Mouse (Mus musculus) kidney, postnatal 10 days (tissue): Measurements from ENCODE around the gene Sesn1.
"Not testable (repeated sequence)": the region's sequence is repeated elsewhere in the genome, so short reads cannot be mapped to it uniquely, and the experiment has no call there.

Experiments used
- DNase-seq: peaks from one replicate; pipeline ENCODE4 v3.0.0; 2021; ENCODE audit warnings: mixed read lengths

Gene Sesn1

GRCm38 (mm10) chr10:41822573-41823281 is 13.0 kb downstream of the Sesn1 start:
- no peak for DNase-seq

GRCm38 (mm10) chr10:41823282-41823675 is 13.5 kb downstream of the Sesn1 start:
- not testable (repeated sequence) for DNase-seq

GRCm38 (mm10) chr10:41823916-41824315 is 14.2 kb downstream of the Sesn1 start:
- DNase-seq: no peak

DNA sequence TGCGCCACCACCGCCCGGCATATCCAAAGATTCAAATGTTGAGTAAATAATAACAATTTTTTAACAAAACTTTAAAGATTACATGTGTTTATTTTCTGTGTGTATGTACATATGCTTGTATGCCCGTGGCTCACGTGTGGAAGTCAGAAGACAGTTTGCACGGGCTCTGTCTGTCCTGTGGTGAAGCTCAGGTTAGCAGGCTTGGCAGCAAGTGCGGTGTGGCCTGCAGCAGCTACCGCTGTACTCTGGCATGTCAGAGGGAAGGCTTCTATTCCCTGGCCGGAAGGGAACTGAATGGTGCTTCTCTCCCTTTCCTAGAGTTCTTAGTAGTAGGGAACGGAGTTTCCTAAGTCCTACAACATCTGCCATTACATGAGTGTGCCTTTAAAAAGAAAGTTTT is 15.3 kb downstream of the Sesn1 start:
- no peak for DNase-seq

- DNase-seq: no peak
These were observed 16.3 kb downstream of the Sesn1 start for GRCm38 (mm10) chr10:41825996-41826395.

GRCm38 (mm10) chr10:41826526-41827116 is 16.9 kb downstream of the Sesn1 start:
- no peak for DNase-seq

- DNase-seq: no peak
These were observed 18.0 kb downstream of the Sesn1 start for GRCm38 (mm10) chr10:41827784-41828183.

- no peak for DNase-seq
These were observed 19.5 kb downstream of the Sesn1 start for GRCm38 (mm10) chr10:41829191-41829590.

- DNase-seq: no peak
These were observed 20.2 kb downstream of the Sesn1 start for GRCm38 (mm10) chr10:41829980-41830379.

DNA sequence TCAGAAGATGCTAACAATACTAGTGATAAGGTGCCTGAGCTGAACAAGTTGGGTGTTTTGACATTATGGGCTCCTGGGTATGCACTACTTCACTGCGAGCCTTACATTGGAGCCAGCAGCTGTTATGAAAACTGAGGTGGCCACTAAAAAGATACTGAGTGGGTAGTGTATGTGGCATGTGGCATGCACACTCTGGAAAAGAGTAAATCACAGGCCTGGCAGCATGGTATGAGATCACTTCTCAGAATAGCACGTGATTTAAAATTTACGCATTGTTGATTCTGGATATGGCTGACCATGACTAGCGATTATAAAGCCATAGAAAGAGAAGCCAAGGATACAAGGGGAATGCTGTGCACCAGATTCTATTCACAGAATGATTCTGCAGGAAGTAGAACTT is 20.7 kb downstream of the Sesn1 start:
- no peak for DNase-seq

DNA sequence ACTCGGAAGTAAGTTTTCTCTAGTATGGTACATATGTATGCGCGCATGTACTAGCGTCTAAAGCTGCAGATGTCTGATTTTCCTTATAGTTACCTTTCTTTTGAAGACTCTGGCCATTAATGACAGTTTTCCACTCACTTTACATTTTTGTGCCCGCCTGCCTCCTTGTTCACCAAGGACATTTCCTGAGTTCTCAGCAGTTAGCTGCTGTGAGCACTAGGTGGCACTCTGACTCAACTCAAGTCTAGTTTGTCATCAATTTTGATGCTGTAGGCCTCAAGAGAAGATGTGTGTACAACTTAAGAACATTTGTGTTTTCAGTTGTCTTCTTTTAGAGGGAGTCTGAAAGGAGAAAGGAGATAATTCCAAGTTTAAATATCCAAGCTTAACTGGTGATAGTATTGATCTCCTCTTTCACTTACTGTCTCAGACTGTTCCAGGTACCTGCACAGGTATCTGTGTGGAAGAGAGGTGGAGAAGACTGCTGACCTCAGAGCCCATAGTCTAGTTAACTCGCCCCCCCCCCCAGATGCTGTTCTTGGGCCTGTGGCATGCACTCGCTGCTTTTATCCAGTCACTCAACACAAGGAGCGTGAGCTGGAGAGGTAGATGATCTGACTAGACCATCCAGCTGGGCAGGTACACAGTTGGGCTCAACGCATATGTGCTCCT is 21.3 kb downstream of the Sesn1 start:
- DNase-seq: peak; percentile 80

DNA sequence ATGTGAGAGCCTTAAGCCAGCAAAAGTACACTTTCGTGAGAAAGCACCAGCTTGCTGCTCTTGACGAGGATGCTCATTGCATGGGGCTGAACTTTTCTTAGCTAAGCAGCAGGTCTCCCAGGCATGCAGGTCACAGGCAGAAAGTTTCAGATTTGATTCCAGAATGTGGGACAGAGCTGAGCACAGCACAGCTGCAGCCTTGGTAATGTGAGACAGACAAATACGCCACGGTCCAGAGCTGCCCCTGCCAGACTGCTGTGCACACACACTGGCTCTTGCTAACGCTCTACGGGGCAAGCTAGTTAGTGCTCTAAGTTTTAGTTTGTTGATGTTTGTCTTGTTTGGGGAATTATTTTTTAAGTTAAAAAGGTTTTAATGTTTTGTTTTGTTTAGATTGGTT is 22.5 kb downstream of the Sesn1 start:
- no peak for DNase-seq

DNA sequence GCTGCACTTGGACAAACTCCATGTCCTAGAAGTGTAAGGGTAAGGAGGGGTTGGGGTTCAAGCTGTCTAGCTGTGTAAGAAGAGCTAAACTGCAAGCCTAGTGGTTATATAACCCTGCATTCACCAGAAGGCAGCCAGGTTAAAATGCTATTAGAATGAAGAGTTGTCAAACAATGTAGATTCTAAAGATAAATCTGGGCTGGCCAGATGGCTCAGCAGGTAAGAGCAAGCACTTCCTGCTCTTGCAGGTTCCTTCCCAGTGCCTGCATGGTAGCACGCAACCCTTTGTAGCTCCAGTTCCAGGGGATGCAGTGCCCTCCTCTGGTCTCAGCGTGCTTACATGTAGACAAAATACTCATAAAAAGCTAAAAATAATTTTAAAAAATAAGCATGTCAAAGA is 24.4 kb downstream of the Sesn1 start:
- DNase-seq: no peak

DNA sequence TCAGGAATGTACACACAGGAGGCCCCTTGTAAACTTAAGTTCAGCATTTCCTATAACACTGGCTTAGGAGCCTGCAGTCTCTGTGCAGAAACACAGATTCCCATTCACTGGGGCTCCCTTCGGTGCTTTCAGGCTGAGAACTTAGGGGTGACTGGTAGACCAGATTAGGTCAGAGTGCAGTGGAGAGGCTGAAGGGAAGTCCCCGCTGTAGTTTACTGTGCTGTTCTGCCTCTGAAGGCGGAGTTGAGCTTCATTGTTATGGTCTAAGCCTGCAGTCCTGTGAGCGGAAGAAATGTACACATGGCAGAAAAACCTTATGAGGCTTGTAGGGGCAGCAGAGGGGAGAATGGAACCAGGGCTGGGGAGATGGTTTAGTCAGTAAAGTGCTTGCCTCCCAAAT is 29.2 kb downstream of the Sesn1 start:
- no peak for DNase-seq

GRCm38 (mm10) chr10:41847737-41848136 is 38.0 kb downstream of the Sesn1 start:
- DNase-seq: no peak

DNA sequence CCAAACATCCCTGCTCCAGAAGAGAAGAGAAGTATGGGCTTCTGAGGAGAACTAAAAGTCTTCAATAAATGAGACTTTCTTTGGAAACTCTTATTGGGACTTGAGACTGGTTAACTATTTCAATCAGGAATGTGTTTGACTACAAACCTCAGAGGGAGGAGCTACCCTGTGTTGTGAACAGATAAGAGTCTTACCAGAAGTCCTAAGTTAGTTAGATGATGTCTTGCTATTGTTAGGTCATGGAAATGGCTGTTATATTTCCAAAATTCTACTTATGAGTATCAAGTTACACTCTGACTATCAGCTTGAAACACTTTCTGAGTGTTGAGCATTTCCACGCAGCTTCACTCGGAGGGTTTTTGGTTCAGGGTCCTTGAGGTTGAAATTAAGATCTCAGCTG is 39.0 kb downstream of the Sesn1 start:
- no peak for DNase-seq

GRCm38 (mm10) chr10:41859820-41860219 is 50.1 kb downstream of the Sesn1 start:
- no peak for DNase-seq

DNA sequence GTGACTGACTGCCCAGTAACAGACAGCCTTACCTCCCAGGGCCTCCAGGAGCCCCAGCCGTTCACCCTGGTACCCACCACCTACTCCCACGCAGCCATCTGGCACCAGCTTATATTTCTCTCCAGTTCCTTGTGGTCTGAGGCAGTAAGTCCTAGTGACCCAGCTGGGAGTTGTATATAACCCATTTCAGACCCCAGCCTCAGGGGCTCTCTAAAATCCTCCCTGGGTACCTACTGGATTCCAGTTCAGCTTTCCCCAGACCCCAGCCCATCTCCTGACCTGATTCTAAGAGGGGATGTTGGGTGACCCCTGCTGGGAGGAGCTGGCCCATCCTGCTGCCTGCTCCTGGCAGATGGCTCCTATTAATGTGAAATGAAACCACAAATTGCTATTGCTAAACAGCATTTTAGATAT is 50.5 kb downstream of the Sesn1 start:
- peak; percentile 15 for DNase-seq

GRCm38 (mm10) chr10:41863053-41863452 is 53.3 kb downstream of the Sesn1 start:
- no peak for DNase-seq

GRCm38 (mm10) chr10:41866069-41866837 is 56.5 kb downstream of the Sesn1 start:
- DNase-seq: peak; percentile 60

DNA sequence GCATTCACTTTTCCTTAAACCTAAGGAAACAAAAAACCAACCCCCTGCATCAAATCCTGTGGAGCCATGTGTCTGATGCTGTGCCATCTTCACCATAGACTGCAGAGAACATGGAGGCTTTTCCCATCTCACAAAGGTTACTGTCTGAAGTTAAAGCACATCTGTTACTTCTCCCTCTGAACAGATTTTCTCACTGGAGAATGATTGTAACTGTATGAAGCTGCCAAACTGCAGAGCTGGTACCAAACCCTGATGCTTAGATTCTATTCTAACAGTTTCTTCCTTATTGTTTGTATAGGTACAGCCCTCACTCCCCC is 57.1 kb downstream of the Sesn1 start:
- DNase-seq: no peak

GRCm38 (mm10) chr10:41867956-41868355 is 58.2 kb downstream of the Sesn1 start:
- DNase-seq: no peak

- no peak for DNase-seq
These were observed 60.4 kb downstream of the Sesn1 start for GRCm38 (mm10) chr10:41870101-41870500.

- no peak for DNase-seq
These were observed 61.8 kb downstream of the Sesn1 start for GRCm38 (mm10) chr10:41871564-41871963.
